Mouse (Mus musculus) kidney, postnatal 10 days (tissue): ENCODE results near the gene Myh6.
"Not testable (repeated sequence)": the region's sequence is repeated elsewhere in the genome, so short reads cannot be mapped to it uniquely, and the experiment has no call there.

Experiments used
- DNase-seq: peaks from one replicate; pipeline ENCODE4 v3.0.0; 2021; ENCODE audit warnings: mixed read lengths

Myh6 gene

DNA sequence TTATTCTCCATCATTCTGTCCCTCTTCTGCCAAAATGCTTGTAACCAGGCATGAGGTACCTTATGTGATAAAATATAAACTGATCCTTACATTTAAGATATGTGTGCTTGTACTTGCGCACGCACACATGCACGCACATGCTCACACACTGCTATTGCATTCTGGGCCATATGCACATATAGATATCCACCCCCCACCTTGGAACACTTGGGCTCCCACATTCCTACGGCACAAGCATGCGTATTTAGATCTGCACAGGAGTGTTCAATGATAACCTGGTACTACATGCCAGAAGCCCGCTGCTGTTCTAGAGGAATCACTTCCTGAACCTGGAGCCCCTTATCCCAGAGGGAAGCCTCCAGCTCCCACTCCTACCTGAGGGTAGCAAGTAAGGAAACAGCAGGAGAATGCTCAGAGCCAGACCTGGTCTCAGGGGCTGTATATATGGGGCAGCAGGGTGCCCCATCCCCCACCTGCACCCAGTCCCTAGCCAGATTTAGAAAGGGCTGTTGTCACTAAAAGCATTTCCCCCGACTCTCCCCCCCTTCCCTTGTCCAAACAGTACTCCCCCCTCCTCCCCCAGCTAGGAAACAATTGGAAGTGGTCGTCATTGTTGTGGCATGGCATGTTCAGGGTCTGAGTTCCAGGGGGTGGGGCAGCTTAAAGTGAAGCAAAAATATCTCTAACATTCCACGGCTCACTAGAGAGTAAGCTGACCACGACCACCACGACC is 27.6 kb upstream of the Myh6 start, which contains the start of gene Myh7:
Gene Myh7 (minus strand): TSS at position 491 of the 733 bp plus-strand sequence.
- no peak for DNase-seq

DNA sequence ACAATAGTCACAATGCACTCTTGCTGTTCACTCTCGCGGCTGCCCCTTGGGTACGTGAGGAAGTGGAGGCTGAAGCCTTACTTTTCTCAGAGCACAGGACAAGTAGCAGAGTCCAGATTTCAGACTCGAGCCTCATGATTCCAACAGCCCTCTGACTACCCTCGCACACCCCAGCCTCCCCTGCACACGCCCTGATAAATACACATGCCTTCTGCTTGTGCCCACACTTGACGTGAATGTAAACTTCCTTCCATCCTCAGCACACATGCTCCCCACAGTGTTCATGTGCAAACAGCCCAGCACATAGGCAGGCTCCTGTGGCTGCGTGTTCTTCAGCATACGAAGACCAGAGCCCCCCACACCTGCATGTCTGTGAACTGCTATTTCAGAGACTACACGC is 26.9 kb upstream of the Myh6 start:
- DNase-seq, result no peak

DNA sequence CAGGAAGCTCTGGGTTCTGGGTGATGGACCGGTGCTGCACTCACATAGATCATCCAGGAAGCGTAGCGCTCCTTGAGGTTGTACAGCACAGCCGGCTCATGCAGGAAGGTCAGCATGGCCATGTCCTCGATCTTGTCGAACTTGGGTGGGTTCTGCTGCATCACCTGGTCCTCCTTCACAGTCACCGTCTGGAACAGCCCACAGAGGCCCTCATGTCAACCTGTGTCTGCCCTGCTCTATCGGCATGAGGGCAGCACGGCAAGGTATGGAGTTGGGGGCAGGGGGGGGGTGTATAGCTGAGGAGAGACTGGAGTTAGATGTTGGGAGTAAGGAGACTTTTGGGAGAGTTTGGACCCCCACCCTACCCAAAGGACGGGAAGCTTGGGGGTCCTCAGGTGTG is 25.5 kb upstream of the Myh6 start:
- DNase-seq, result no peak

DNA sequence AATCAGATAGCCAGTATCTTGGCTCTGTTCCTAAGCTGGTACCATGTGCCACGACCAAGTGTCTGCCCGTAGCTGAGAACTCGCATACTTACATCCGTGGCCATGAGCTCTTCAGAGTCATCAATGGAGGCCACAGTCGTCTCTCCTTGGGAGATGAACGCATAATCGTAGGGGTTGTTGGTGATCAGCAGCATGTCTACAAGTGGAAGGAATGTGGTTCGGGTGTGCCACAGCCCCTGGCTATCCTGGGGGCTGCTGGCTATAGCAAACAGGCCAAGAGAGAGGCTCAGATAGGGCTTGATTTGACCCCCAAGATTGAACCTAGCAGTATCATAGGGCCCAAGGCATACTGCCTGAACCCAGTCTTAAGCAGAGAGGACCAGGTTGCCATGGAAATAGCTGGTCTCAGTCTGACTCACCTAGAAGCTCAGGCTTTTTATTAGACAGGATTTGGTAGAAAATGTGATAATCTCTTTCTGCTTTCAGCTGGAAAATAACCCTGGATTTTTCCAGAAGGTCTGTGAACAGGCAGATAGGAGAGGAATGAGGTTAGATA is 23.2 kb upstream of the Myh6 start:
- DNase-seq, result no peak

DNA sequence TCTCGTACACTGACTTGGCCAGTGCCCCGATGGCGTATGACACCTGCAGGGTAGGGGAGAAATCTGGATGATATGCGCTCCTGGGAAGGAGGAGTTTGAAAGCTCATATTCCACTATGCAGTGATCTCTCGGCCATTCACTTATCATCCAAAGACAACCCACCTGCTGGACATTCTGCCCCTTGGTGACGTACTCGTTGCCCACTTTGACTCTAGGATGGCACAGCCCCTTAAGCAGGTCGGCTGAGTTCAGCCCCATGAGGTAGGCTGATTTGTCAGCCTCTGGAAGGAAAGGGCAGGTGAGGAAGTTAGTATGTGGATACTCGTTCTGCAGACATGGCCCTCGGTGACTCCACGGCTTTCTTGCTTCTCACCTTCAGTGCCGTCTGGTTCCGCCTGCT is 22.2 kb upstream of the Myh6 start:
- no peak for DNase-seq

DNA sequence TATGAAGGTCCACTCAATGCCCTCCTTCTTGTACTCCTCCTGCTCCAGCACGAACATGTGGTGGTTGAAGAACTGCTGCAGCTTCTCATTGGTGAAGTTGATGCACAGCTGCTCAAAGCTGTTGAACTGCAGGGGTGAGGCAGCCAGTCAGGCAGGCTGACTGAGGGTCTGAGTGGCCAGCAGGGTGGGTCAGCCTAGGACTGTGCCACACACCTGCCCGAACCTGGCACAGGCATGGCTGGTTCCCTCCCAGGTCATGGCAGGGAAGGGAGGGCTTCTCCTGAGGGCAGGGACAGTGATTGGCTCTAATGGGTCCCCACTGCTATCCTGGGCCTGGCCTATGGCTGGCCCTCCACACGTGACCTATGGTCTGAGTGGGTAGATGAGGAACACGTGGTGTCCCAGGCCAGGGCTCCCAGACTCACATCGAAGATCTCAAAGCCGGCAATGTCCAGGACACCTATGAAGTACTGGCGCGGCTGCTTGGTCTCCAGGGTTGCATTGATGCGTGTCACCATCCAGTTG is 21.7 kb upstream of the Myh6 start:
- not testable (repeated sequence) for DNase-seq

GRCm38 (mm10) chr14:54981934-54982333 is 15.2 kb upstream of the Myh6 start:
- no peak for DNase-seq

DNA sequence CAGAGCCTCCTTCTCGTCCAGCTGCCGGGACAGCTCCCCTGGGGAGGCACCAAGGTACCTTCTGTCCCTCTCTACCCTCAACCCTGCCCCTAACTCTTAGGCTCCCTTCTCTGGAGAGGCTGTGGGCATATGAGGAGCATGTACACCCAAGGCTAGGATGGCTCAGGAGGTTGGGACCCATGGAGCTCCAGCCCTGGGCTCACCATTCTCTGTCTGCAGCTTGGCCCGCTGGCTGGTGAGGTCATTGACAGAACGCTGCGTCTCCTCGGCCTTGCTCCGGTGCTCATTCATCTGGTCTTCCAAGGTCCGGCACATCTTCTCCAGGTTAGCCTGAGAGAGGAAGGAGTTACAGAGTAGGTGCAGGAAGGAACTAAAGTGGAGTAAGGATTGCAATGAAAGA is 11.9 kb upstream of the Myh6 start:
- DNase-seq, result no peak

DNA sequence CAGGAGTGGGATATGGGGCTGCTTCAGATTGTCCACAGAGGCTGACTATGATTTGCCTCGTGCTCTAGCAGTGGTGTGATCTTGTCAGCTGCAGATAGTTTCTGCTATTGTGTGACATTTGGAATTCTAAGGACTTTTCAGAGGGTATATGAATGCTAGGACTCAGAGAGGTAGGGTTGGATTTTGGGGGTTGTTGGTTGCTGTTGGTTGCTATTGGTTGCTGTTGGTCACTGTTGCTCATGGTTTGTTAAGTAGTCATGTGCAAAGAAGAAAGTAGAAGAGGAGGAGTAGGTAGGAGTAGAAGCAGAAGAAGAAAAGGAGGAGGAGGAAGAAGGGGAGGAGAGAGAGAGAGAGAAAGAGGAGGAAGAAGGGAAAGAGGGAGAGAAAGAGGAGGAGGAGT is 9.9 kb upstream of the Myh6 start, which contains the start of gene Gm17428:
Gene Gm17428 (plus strand): TSS at position 301 of the 400 bp plus-strand sequence.
- no peak for DNase-seq

- no peak for DNase-seq
Observed at GRCm38 (mm10) chr14:54974068-54974791, 7.5 kb upstream of the Myh6 start.

- not testable (repeated sequence) for DNase-seq
Observed at GRCm38 (mm10) chr14:54972786-54973185, 6.1 kb upstream of the Myh6 start.

DNA sequence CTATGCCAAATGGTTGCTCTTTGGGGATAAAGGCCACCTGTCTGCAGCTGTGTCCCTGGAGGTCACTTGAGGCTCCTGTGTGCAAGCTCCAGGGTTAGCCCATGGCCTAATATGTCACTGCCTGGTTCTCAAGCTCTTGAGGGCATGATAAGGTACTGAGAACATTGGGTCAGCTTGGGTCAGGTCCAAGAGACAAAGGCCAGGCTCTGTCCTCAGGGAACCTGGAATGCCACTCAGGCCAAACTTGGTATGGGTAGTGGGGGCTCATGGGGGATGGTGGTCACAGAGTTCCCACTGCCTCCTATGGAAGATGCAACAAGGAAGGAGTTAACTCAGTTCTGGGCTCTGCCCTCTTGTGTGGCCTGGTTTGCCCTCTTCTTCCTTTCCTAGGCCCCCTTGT is 1.6 kb upstream of the Myh6 start:
- DNase-seq, result no peak

- DNase-seq, result no peak
Observed at GRCm38 (mm10) chr14:54967874-54968273, 1.1 kb upstream of the Myh6 start.

DNA sequence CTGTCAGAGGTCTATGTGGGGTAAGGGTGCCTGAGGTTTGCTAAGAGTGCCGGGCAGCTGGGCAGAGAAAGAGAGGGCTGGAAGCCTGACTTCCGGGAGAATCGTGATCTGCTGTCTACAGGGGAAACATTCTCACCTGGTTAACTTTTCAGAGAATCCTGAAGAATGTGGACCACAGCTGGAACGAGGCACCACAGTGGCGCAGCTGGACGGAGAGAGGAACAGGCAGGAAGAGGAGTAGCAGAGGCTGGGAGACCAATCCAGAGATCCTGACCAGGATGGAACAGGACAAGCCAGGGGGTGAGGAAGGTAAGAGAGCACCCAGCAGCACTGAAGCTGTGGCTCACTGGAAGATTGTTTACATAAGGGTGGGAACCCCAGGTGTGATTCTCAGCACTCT is 1.1 kb downstream of the Myh6 start:
- no peak for DNase-seq

GRCm38 (mm10) chr14:54965044-54965443 is 1.7 kb downstream of the Myh6 start:
- no peak for DNase-seq

DNA sequence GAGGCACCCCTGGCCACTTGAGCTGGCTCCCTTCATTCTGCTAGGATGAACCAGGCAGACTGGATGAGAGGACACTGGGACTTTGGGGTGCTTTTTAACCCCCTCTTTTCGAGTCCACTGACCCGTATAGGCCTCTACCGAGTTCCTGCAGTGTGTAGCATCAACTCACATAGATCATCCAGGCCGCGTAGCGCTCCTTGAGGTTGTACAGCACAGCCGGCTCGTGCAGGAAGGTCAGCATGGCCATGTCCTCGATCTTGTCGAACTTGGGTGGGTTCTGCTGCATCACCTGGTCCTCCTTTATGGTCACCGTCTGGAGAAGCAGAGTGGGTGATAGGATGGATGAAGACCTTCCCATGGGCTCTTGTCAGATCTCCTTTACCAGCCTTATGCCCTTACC is 3.0 kb downstream of the Myh6 start:
- no peak for DNase-seq

GRCm38 (mm10) chr14:54962714-54963113 is 4.0 kb downstream of the Myh6 start:
- DNase-seq, result no peak

GRCm38 (mm10) chr14:54961487-54961886 is 5.2 kb downstream of the Myh6 start:
- DNase-seq, result no peak

DNA sequence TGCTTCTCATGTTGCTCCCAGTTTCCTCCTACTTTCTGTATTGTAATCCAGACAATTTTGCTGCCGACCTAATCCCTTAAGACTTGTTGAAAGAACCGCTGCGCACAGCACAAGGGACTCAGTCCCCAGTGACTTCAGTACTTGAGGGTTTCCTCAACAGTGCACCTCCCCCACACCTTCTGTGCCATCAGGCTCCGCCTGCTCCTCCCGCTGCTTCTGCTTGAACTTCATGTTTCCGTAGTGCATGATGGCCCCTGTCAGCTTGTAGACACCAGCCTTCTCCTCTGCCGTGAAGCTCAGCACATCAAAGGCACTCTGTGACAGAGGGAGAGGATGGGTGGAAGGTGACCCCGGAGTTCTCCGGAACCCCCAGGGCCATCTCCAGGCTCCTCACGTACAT is 6.0 kb downstream of the Myh6 start:
- DNase-seq, result no peak

- DNase-seq, result not testable (repeated sequence)
Observed at GRCm38 (mm10) chr14:54959853-54960613, 6.7 kb downstream of the Myh6 start.

DNA sequence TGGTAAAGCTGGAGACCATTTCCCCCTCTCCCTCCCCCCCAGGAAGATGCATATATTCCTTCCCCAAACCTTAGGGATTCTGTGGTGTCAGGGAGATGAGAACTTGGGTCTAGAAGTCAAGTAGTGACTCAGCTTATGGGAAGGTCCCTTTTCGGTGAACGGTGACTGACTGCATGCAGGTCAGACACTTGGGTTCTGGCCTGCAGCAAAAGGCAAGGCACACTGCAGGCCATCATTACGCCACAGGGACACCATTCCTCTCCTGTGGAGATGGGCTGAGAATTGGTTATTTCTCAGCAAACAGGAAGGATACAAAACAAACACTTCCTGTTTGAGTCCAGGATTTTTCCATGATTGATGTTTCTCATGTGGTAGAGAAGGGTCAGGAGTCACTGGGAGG is 7.5 kb downstream of the Myh6 start:
- no peak for DNase-seq

DNA sequence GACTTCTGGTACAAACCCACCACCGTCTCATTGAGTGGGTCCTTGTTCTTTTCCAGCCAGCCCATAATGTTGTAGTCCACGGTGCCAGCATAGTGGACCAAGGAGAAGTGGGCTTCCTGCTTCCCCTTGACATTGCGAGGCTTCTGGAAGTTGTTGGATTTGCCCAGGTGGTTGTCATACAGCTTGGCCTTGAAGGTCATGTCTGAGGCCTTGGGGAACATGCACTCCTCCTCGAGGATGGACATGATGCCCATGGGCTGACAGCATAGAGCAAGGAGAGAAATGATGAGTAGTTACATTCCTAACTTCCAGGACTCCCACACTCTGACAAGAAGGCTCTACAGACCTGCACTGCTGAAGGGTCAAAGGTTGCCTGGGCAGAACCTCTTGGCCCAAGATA is 8.2 kb downstream of the Myh6 start:
- no peak for DNase-seq

- no peak for DNase-seq
Observed at GRCm38 (mm10) chr14:54956533-54956932, 10.2 kb downstream of the Myh6 start.
